Mouse (Mus musculus) erythroblast, embryonic 14.5 days (primary cell): ENCODE results near the gene Klrk1. TPM values are rescaled to one million over a fixed set of nuclear protein-coding genes. Genes with fewer than 3 reads are reported as not detected.
"Not testable (repeated sequence)": the region's sequence is repeated elsewhere in the genome, so short reads cannot be mapped to it uniquely, and the experiment has no call there.

ENCODE experiments used
- H3K27me3 ChIP-seq: 2 replicates; pipeline ENCODE4 v1.6.1; 2012; ENCODE audit warnings: inconsistent platforms; ENCODE audit not compliant: control insufficient read depth
- H3K36me3 ChIP-seq: 2 replicates; pipeline ENCODE4 v1.6.1; 2012; ENCODE audit warnings: mild to moderate bottlenecking, inconsistent platforms; ENCODE audit not compliant: control insufficient read depth
- H3K4me1 ChIP-seq: 2 replicates; pipeline ENCODE4 v1.6.1; 2012; ENCODE audit warnings: inconsistent platforms; ENCODE audit not compliant: control insufficient read depth
- H3K4me3 ChIP-seq: replicated peaks from 2 replicates; pipeline ENCODE3; 2012; ENCODE audit warnings: moderate library complexity, mild to moderate bottlenecking, inconsistent platforms
- H3K9me3 ChIP-seq: 2 replicates; pipeline ENCODE4 v1.6.1; 2012; ENCODE audit warnings: low read length, inconsistent platforms, mixed read lengths; ENCODE audit not compliant: control insufficient read depth
- GATA1 ChIP-seq: IDR thresholded peaks from 2 replicates; pipeline ENCODE4 v1.6.1; 2012; ENCODE audit warnings: low read length, inconsistent platforms, mixed read lengths
- TAL1 ChIP-seq: IDR thresholded peaks from 3 replicates; pipeline ENCODE4 v1.6.1; 2012; ENCODE audit warnings: low read length, inconsistent platforms, mixed read lengths
- polyA plus RNA-seq: library from polyadenylated mRNA; stranded (reverse); fragments of >175 nt; gene quantifications from 2 replicates; pipeline ENCODE4 v1.2.3, GENCODE M21; 2012

Klrk1 gene
- not detected in 2 replicates for polyA plus RNA-seq

- Histone ChIP-seq H3K4me1 (no peaks in the 10 kb centered on the region), H3K4me3 (no peak within 1 kb of the TSS), H3K36me3 (no peaks in the 10 kb centered on the region), H3K9me3 (no peaks in the 10 kb centered on the region), H3K27me3 (no peaks in the 10 kb centered on the region)
- TF ChIP-seq GATA1 (no peak), TAL1 (no peak)
Observed at GRCm38 (mm10) chr6:129623735-129624134, at the start of gene Klrk1. Klrk1 (minus strand) TSS chr6:129623864.

DNA sequence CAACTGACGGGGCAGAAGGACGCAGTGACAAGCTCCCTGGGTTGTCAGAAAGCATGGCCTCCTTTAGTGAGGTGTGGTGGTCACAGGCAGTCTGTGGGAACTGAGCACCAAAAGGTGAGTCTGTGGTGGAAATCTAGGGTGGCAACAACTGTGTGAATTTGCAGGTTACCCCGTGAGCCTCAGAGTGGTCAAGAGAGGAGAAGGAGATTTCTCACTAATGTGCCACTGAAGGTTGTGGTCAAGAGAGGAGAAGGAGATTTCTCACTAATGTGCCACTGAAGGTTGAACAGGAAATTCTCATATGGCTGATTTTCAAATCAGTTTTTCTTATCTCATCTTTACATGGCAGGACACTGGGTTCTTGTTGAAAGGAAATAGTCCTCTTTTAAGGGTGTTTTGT lies 37.6 kb upstream of the Klrk1 start:
- not testable (repeated sequence) for H3K4me1 ChIP-seq, H3K9me3 ChIP-seq, H3K4me3 ChIP-seq, H3K36me3 ChIP-seq, H3K27me3 ChIP-seq

DNA sequence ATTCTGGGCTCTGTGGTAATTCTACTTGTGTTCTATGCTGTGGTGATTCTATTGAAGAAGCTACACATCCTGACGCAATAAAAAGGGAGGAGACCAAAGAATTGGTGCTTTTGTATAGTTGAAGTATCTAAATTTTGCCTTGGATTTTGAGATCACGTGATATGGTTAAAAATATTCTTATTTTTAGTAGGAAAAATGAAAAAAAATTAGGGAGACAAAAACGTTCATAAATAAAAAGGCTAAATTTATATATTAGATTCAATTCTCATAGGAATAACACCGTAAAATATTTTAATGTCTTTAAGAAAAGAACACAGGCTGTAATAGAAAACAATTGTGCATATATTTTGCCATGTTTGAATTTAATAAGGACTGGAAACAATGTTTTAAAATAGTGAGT lies 36.9 kb upstream of the Klrk1 start, which contains the start of gene Klrc2:
TSS of gene Klrc2 (minus strand) at position 101 of the 400 bp plus-strand sequence.
- H3K36me3 ChIP-seq, H3K4me3 ChIP-seq, H3K4me1 ChIP-seq, H3K9me3 ChIP-seq, H3K27me3 ChIP-seq: not testable (repeated sequence)

DNA sequence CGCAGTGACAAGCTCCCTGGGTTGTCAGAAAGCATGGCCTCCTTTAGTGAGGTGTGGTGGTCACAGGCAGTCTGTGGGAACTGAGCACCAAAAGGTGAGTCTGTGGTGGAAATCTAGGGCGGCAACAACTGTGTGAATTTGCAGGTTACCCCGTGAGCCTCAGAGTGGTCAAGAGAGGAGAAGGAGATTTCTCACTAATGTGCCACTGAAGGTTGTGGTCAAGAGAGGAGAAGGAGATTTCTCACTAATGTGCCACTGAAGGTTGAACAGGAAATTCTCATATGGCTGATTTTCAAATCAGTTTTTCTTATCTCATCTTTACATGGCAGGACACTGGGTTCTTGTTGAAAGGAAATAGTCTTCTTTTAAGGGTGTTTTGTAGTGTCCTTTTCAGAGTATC lies 20.4 kb upstream of the Klrk1 start:
- not testable (repeated sequence) for H3K4me3 ChIP-seq, H3K4me1 ChIP-seq, H3K27me3 ChIP-seq, H3K9me3 ChIP-seq, H3K36me3 ChIP-seq

DNA sequence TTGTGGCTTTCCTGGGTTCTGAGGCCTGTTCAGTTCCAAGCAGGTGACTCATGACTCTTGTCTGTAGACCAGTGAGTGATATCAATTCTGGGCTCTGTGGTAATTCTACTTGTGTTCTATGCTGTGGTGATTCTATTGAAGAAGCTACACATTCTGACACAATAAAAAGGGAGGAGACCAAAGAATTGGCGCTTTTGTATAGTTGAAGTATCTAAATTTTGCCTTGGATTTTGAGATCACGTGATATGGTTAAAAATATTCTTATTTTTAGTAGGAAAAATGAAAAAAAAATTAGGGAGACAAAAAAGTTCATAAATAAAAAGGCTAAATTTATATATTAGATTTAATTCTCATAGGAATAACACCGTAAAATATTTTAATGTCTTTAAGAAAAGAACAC lies 19.6 kb upstream of the Klrk1 start, which contains the start of gene Klrc3:
TSS of gene Klrc3 (minus strand) at position 101 of the 400 bp plus-strand sequence.
- not testable (repeated sequence) for H3K9me3 ChIP-seq, H3K36me3 ChIP-seq

GRCm38 (mm10) chr6:129631046-129631445 lies 7.4 kb upstream of the Klrk1 start:
- not testable (repeated sequence) for H3K27me3 ChIP-seq, H3K9me3 ChIP-seq, H3K4me3 ChIP-seq, H3K36me3 ChIP-seq, H3K4me1 ChIP-seq

More for the DNA sequence above, 19.6 kb upstream of the Klrk1 start, which contains the start of gene Klrc3:
- not testable (repeated sequence) for H3K4me3 ChIP-seq, H3K27me3 ChIP-seq, H3K4me1 ChIP-seq

DNA sequence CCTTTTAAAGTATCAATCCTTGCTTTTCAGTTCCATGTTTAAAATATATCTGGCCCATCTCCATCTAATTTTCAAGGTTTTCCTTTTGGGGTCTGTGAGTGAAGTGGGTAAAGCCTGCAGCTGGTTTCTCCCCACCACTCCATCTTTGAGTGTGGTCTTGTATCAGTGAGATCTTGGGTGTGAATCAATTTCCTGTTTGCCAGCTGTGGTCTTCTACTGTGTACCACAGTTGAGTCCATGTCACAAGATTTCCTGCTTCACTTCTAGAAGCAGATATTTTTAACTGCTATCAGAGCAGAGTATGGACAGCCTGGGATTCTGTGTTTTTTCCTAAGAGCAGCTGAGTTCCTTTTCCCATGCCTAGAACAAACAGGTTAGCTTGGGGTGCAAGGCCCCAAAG lies 15.3 kb downstream of the Klrk1 start:
- Histone ChIP-seq H3K4me3 (no peak overlapping the region), H3K4me1 (no peaks in the 10 kb centered on the region), H3K36me3 (no peaks in the 10 kb centered on the region), H3K27me3 (no peaks in the 10 kb centered on the region), H3K9me3 (no peaks in the 10 kb centered on the region)
- no peak for TF ChIP-seq TAL1
- no peak for TF ChIP-seq GATA1

- TF ChIP-seq TAL1 (no peak), GATA1 (no peak)
- Histone ChIP-seq H3K4me1 (no peaks in the 10 kb centered on the region), H3K9me3 (no peaks in the 10 kb centered on the region), H3K4me3 (no peak within 1 kb of the TSS), H3K27me3 (no peaks in the 10 kb centered on the region), H3K36me3 (no peaks in the 10 kb centered on the region)
Observed at GRCm38 (mm10) chr6:129591508-129591907, 32.2 kb downstream of the Klrk1 start, which contains the start of gene Klrd1. Klrd1 (plus strand) TSS chr6:129591782.

DNA sequence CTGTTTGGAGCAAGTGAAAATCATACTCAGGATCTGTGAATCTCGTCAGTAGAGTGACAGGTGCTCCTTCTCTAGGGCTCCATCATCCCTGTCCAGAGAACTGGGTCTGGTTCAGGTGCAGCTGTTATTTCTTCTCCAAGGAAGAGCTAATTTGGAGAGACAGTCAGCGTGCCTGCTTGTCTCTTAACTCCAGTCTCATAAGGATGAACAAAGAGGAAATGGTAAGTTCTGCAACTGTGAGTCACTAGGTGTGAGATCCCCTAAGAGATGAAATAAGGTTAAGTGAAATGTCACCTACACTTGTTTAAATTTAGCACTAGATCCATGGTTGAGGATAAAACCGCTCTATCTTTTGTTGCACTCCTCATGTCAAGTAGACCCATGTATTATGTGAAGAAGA lies 40.6 kb downstream of the Klrk1 start:
- TF ChIP-seq GATA1 (no peak), TAL1 (no peak)
- H3K4me3 ChIP-seq, result no peak overlapping the region
- no peaks in the 10 kb centered on the region for H3K36me3 ChIP-seq
- no peaks in the 10 kb centered on the region for H3K9me3 ChIP-seq
- no peaks in the 10 kb centered on the region for H3K27me3 ChIP-seq
- no peaks in the 10 kb centered on the region for H3K4me1 ChIP-seq

DNA sequence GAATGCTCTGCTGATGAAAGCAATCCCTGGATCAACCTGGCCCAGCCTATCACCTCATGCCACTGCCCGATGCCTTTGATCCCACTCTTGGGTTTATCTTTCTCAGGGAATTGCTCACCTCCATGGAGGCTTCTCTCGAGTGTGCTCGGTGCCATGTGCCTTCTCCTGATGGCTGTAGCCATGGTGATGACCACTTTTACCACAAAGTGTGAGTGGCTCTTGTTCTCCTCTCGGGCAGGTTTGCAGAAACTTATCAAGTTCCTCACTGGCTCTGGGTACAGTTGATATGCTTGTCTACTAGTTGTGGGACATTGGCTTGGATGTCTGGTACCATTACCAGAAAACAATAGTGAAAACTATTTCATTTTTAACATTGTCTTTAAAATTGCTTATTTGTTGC lies 41.8 kb downstream of the Klrk1 start:
- Histone ChIP-seq H3K4me3 (no peak overlapping the region), H3K9me3 (no peaks in the 10 kb centered on the region), H3K4me1 (no peaks in the 10 kb centered on the region), H3K36me3 (no peaks in the 10 kb centered on the region), H3K27me3 (no peaks in the 10 kb centered on the region)
- TF ChIP-seq TAL1, result no peak
- TF ChIP-seq GATA1, result no peak

- no peak for TF ChIP-seq GATA1
- H3K27me3 ChIP-seq, result no peaks in the 10 kb centered on the region
- H3K4me1 ChIP-seq, result no peaks in the 10 kb centered on the region
- no peak overlapping the region for H3K4me3 ChIP-seq
- H3K9me3 ChIP-seq, result no peaks in the 10 kb centered on the region
- H3K36me3 ChIP-seq, result no peaks in the 10 kb centered on the region
Observed at GRCm38 (mm10) chr6:129581274-129581673, 42.4 kb downstream of the Klrk1 start.
